Mouse (Mus musculus): ENCODE results near the gene Rbm26.

Gene Rbm26

DNA sequence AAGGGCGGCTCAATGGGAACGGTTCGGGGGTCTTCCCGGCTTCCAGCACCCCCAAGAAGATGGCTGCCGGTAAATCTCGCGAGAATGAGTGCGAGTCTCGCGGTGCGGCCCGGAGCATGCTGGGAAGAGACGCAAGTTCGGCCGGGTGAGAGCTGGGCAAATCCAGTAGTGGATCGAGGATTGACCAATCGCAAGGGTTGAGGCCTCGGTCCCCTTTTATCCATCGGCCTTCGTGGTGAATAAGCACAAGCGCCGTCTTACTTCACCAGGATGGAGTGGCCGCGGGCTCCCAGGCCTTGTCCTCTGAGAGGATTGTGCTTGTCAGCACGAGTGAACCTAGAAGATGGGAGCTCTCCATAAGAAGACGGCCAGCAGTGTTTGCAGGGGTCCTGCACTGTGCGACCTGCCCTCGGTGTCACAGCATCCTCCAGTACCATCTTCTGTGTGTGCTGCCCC is at the start of gene Rbm26:
Rbm26 (minus strand) TSS at position 90 of the 456 bp plus-strand sequence.
- DNase-seq (ENCODE audit: low read depth, low spot score) = peak; percentile 94

DNA sequence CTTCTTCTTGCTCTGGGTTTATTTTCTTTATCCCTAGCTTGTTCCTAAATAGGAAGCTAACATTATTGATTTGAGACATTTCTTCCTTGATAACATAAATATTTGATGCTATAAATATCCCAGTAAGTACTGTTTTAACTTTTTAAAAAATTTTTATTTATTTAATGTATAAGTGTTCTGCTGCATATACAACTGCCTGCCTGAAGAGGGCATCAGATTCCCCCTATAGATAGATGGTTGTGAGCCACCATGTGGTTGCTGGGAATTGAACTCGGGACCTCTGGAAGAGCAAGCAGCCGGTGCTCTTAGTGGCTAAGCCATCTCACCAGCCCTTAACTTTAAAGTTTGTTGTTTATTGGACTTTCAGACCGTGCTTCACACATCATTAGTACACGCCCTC is 48.7 kb upstream of the Rbm26 start:
- no peak for DNase-seq (ENCODE audit: low read depth, low spot score)

DNA sequence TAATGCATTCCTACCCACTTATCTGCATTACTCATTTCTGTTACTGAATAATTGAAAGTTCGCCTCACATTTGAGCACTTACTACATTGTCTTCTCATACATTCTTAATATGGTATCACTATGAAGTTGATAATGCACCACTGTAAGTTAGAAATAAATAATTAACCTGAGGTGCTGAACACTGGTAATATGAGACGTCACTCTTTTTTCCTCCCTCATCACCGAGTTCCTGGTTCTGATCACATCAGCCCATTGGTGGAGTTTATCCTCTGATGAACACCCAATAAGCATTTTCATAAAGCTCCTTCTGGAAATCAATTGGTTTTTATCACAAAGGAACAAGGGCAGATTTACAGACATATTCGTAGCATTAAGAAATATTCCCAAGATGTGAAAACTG is 45.1 kb upstream of the Rbm26 start:
- DNase-seq (ENCODE audit: low read depth, low spot score) = no peak

DNA sequence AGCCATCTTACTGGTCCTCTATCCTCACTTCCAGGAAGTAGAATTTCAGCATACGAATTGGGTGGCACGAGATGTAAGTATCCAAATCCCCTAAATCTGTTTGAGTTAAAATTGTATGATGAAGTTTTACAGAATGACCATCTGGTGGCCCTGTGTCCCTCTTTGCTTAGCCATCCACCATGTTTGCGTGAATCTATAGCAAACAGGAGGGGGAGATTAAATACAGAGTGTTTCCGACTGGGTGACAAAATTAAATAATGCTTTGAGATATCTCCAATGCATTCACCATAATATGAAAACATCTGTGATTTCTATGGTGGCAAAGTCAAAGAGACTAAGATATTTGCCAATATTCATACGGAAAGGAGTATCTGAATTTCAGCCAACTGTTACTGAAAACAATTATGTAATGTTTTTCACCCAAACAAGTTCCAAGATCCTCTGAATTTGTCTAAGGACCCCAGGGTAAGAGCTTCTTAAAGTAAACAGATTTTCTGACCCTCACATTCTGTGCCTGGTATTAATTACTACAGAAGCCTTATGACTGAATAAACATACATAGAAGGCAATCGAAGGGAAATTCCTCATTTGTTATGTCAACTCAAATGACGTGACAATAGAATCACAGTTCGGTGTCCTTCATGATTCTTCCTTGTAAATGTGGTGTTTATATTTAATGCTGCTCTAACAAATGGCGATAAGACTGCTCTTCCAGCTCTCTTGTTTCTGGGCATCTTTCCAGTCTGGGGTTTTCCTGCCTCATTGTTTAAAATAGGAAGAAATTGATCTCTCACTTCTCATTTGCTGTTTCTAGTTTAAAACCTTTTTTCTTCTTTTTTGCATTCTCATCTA is 42.6 kb upstream of the Rbm26 start:
- peak; percentile 17 for DNase-seq (ENCODE audit: low read depth, low spot score)

DNA sequence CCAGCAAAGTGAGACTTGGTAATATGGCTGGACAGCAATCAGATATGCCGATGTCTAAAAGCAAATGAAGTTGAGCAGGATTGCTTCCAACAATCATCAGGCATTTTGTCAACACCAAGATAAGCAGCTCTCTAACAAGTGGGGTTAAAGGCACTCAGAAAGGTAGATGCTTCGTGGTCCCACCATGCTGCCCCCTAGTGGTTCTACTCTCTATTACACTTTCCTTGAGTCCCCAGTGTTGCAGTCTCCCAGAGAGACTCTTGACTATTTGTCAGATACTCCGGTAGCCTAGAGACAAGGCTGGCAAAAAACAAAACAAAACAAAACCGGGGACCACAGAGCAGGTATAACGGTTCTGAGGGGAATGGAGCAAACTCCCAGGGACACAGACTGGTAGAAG is 21.3 kb upstream of the Rbm26 start:
- DNase-seq (ENCODE audit: low read depth, low spot score) = no peak

DNA sequence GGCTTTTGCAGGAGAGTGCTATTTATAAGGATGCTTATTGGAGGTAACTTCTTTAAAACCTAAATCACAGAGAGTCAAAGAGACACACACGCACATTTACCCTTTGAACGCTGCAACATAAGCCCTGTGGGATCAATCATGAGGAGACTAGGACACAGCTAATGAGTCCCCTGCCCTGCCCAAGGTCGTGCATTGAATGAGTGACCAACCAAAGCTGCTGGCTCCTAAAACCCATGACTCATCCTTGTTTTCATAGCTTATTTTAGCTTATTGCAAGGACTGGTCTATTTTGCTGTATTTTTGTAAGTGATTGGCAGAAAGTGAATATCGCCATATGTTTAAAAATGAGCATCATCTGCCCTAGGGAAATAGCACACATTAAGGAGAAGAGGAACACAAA is 17.6 kb upstream of the Rbm26 start:
- DNase-seq (ENCODE audit: low read depth, low spot score) = no peak

DNA sequence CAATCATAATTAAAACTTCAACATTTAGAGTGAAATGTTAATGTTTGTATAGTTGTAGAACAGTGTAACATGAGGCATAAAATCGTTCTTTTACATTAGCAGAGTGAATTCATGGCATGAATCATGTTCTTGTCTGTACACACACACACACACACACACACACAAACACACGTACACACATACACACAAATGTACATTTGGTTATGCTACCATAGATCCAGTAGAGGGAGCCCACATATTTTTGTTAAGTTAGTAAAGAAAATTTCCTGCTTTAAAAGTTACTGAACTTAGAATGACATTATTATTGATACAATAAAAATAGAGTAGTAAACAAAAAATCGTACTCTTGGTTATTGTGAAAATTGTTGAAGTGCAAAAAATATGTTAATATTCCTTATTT is 7.7 kb upstream of the Rbm26 start:
- DNase-seq (ENCODE audit: low read depth, low spot score) = no peak

DNA sequence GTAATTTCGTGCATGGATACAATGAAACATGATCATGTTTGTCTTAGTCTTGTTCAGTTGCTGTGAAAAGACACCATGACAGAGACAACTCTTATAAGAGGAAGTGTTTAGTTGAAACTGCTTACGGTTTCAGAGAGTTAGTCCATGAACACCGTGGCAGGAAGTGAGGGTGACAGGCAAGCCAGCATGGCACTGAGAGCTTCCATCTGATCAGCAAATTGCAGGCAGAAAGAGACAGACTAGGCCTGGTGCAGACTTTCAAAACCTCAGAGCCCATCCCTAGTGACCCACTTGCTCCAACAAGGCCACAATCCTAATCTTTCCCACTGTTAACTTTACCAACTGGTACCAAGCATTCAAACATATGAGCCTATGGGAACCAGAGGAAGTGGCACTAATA is 5.7 kb upstream of the Rbm26 start:
- no peak for DNase-seq (ENCODE audit: low read depth, low spot score)

DNA sequence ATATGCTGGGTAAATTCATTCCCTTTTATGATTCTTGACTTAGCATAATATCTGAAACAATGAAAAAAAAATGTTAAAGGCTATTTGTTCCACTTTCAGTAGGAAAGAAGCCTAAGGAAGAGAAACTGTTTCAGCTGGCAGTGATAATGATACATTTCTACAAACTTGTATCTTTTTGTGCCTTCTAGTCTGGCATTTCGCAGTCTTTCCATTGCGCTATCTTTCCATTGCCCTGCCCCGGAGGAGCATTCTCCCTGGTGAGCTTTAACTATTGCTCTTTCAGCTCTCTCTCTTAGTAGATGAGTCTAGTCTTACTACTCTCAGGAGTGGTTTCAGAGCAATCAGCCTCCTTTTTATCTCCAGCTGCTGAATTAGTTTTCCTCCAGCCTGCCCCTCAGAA is 2.6 kb upstream of the Rbm26 start:
- no peak for DNase-seq (ENCODE audit: low read depth, low spot score)

DNA sequence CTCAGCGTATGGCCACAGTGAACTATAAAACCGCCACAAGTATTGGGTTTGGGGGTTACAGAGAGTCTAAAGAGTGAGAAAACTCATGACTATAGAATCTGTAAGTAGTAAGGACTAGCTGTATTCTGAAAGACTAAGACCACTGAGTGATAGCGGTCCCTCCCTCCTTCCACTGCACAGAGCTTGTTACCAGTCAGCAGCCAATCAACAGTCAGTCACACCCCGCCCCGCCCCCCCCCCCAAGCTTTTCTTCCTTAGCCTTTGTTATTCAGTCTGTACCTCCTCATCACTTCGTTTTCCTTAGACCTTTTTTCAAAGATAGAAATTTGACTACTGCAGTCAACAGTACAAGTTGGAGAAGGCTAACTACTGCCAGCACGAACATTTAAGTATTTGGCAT is 1.9 kb upstream of the Rbm26 start:
- DNase-seq (ENCODE audit: low read depth, low spot score) = no peak

DNA sequence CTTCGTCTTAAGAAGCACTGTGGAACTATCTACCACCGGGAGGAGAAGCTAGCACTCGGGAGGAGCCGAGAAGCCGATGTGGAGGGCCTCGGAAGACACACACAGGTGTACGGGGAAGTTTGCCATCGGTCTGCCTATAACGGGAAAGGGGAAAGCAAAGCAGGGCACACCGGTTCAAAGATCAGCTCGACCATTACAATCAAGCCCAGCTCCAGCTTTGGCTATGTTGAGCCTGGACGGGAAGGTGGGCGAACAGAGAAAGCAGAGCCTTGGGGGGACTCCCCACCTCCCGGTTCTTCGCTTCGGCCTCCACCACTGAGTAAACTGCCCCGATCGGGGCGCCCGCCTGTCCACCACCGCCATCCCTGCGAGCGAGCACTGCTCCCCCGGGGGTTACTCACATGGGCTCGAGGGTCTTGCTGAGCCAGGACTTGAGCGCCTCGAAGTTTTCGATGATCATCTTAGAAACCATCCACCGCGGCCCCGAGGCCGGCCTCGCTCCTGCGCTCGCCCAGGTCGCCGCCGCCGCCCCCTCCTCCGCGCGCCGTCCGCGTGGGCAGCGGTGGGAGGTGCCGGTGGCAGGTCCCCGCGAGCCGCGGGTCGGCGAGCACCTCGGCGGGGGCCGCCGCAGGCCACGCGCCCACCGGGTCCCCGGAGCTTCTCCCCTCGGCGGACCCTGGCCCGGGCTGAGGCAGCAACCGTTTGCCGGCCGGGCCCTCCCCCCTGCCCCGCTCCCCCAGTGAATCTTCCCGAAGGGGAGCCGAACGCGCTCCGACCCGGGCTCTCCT is 552 bp downstream of the Rbm26 start:
- no peak for DNase-seq (ENCODE audit: low read depth, low spot score)

DNA sequence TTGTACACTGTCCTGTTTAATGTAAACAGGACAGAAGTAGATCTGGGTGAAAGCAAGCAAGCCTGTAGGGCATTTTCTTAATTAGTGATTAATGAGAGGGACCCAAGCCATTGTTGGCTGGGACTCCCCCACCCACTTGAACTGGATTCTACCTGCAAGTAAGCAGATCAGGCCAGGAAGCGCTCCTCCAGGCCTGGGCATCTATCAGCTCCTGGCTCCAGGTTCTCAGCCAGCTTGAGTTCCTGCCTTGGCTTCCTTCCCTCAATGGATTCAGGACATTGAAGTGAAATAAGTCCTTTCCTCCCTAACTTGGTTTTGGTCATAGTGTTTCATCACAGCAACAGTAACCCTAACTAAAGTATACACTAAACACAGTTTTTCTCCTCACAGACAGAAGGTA is 9.9 kb downstream of the Rbm26 start:
- no peak for DNase-seq (ENCODE audit: low read depth, low spot score)

DNA sequence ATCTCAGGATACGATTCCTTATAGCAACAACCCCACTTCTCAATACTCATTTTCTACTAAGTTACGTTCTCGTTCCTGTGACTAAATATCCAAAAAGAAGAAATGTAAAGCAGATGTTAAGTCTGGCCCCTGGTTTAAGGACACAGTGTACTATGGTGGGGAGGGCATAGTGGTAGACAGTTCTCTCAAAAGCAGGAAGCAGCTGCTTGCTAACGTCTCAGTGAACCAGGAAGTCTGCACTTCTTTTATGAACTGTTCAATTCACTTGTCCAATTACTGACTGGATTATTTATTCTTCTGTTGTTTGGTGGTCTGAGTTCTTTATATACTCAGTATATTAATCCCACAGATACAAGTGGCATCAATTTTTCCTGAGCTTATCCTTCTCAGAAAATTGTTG is 12.3 kb downstream of the Rbm26 start:
- no peak for DNase-seq (ENCODE audit: low read depth, low spot score)

DNA sequence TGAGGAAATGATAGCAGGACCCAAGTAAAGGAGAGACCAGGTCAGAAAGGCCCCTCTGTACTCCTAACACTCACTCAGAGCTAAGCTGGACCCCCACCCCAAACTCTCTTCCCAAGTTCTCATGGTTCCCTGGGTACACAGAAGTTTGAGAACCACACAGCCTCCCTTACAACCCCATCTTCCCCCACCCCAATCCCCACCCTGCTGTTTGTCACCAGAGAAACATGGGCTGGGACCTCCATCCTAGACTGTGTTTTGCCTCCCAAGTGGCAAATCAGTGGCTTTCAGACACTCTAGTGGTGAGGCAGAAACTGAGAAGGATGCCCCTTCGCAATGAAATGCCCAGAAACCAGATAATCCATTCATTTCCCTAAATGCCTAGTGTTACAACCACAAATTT is 15.8 kb downstream of the Rbm26 start:
- no peak for DNase-seq (ENCODE audit: low read depth, low spot score)

DNA sequence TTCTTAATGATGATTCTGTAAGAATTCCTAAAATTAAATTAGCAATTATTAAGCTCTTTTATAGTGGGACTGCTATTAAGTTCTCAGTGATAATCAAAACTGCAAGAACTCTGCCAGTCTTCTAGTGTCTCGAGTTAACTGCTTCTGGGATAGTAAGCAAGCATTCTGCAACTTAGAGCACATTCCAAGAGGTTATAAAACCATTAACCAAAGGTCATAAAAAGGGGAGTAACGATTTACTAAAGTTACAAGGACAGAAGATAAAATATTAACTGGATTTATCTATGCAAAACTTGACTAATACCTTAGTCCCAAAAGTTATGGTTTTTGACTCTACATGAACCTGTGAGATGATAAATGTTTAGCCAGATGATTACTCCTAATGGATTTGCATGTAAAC is 18.6 kb downstream of the Rbm26 start:
- DNase-seq (ENCODE audit: low read depth, low spot score) = no peak

DNA sequence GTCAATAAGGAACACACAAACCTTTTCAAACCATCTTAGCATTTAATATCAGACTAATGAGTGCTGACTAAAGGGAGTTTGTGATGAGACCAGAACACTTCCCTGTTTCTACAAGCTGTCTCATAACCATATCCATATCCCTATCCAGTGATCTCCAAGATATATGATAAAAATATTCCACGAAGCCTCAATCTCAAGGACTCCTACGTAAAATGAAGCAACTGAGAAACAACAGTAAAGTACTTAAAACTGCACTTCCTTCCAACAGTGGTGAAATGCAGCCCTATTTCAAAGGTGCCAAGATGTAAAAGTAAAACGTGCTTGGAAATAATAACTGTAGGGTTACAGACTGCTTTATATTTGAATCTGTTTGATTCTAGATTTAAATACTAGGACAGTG is 43.1 kb downstream of the Rbm26 start:
- DNase-seq (ENCODE audit: low read depth, low spot score) = peak; percentile 10

DNA sequence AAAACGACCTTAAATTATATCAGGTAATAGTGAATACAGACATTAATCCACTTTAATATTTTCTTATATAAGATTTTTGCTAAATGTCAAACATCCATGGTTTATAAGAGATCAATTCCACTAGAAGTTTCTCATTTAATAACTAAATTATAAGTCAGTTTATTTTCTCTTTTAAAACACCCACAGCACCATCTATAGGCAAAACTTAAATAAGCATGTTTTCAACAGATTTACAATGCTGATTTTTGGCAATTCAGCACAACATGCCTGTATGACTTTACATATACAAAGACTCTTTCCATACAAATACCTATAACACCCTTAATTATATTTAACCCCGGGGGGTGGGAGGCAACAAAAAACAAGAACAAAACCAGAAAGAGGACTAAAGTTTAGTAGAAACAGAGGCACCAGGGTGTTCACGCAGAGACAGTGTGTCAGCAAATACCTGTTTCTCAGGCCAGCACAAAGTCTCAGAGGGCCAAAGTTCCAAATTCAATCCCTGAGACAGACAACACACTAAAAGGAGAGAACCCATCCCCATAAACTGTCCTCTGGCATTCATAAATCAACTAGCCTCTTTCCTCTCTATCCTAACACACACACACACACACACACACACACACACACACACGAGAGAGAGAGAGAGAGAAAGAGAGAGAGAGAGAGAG is 49.3 kb downstream of the Rbm26 start:
- DNase-seq (ENCODE audit: low read depth, low spot score) = no peak

DNA sequence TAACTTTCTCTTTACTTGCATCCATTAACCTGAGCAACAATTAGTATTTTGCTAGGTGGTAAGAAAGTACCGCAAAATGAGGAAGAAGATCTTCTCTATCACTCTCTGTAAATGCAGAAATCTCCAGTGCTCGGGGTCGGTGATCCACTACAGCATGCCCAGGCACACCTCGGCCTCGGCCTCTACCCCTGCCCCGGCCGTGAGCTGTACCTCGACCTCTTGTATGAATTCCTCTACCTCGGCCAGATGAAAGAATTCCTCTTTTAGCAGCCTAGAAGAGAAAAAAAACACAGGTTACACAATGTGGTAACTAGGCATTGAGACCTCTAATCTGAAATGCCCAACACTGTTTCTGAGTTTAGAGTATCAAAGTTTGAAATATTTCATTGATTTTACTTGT is 52.6 kb downstream of the Rbm26 start:
- DNase-seq (ENCODE audit: low read depth, low spot score) = no peak

DNA sequence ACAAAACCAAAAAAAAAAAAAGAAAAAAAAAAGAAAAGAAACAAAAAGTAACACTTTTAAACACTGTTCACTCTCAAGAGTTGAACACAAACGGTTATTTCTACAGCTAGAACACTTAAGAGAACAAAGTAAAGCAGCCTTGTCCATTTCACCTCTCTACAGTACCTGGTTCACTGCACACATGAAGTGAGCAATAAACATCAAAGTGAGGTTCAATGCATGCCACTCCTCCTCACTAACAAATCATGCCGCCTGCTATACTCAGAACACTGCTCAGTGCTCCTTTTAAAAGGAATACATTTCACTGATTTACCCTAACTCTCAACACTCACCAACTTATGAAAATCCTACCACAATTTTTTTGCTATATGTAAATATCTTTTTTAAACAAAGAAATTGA is 61.7 kb downstream of the Rbm26 start:
- DNase-seq (ENCODE audit: low read depth, low spot score) = no peak

DNA sequence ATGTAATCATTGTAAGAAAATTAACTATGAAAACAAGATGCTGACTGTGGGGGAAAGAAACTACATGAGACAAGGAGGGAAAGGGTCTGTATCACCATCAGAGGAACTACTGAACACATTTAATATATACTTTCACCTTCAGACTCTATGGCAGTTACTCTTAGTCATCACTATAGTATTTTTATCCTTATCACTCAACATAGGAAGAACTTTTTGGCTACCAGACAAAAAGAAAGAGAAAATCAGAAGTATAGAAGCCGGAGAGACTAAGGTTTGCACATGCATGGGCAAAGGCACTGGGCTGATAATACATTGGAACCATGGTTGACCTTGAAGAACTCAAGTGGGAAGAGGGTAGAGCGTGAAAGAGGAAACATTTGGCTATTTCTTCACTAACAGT is 70.9 kb downstream of the Rbm26 start:
- DNase-seq (ENCODE audit: low read depth, low spot score) = no peak

DNA sequence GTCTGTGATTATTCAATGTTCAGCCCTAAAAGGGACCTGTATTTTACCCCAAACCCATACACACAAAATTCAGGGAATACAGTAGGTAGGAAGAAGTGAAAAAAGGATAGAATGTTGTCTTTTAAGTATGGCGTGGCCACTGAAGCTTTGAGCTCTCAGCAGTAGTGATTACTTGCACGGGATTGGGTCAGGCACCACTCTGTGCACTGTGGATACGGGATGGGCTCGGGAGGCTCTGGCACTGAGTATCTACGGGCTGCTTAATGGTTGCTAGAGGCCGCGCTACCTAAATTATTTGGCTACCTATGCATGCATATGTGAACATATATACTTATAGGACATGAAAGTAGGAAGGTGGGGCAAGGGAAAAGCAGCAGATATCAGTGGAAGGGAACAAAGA is 78.3 kb downstream of the Rbm26 start:
- no peak for DNase-seq (ENCODE audit: low read depth, low spot score)

DNA sequence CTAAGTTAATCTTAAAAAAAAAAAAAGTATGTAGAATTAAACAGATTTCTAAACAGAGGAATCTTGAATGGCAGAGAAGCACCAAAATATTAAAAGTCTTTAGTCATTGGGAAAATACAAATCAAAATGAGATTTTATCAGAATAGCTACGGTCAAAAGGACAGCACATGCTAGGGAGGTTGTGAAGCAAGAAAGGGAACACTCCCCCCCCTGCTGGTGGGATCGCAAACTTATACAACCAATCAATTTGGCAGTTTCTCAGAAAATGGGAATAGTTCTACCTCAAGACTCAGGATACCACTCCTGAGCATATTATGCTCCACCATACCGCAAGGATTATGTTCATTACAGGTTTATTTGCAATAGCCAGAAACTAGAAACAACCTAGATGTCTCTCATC is 80.9 kb downstream of the Rbm26 start:
- no peak for DNase-seq (ENCODE audit: low read depth, low spot score)
